Mouse (Mus musculus): Measurements from ENCODE around the gene Cdcp1. TPM values are rescaled to one million over a fixed set of nuclear protein-coding genes. Genes with fewer than 3 reads are reported as not detected.

Gene Cdcp1
- polyA plus RNA-seq, 1 experiment from 2014 or later, result 0.21 TPM

GRCm38 (mm10) chr9:123162985-123163694 lies 52.7 kb downstream of the Cdcp1 start:
- Histone ChIP-seq H3K4me2 (no peak overlapping the region), H3K4me3 (no peak overlapping the region), H3K27me3 (no peaks in the 10 kb centered on the region), H3K36me3 (no peaks in the 10 kb centered on the region), H3K9ac (no peak overlapping the region), H3K27ac (replicated peaks) (no peak overlapping the region), H3K9me3 (no peaks in the 10 kb centered on the region), H3K4me1 (replicated peaks) (no peaks in the 10 kb centered on the region)
- WGBS, result 87% methylated on average over 4 of the region's 4 CpGs
- no peak for ATAC-seq (ENCODE audit: low FRiP score, low read depth)

GRCm38 (mm10) chr9:123161792-123162191 lies 54.0 kb downstream of the Cdcp1 start:
- Histone ChIP-seq H3K9ac (no peak overlapping the region), H3K4me1 (replicated peaks) (no peaks in the 10 kb centered on the region), H3K4me3 (no peak overlapping the region), H3K4me2 (no peak overlapping the region), H3K9me3 (no peaks in the 10 kb centered on the region), H3K27me3 (no peaks in the 10 kb centered on the region), H3K36me3 (no peaks in the 10 kb centered on the region), H3K27ac (replicated peaks) (no peak overlapping the region)
- 81% methylated on average over 2 of the region's 2 CpGs for WGBS
- no peak for ATAC-seq (ENCODE audit: low FRiP score, low read depth)

GRCm38 (mm10) chr9:123159330-123159729 lies 56.5 kb downstream of the Cdcp1 start:
- H3K4me2 ChIP-seq, result no peak overlapping the region
- no peaks in the 10 kb centered on the region for H3K9me3 ChIP-seq
- no peaks in the 10 kb centered on the region for H3K27me3 ChIP-seq
- 62% methylated on average over 7 of the region's 7 CpGs for WGBS
- H3K4me3 ChIP-seq, result no peak overlapping the region
- ATAC-seq (ENCODE audit: low FRiP score, low read depth), result 0 out of 2 replicates have a peak, but pooled peaks have one; percentile 39
- H3K27ac ChIP-seq (replicated peaks), result no peak overlapping the region
- H3K4me1 ChIP-seq (replicated peaks), result no peaks in the 10 kb centered on the region
- no peak overlapping the region for H3K9ac ChIP-seq
- no peaks in the 10 kb centered on the region for H3K36me3 ChIP-seq

GRCm38 (mm10) chr9:123158125-123158836 lies 57.6 kb downstream of the Cdcp1 start:
- H3K9ac ChIP-seq, result no peak overlapping the region
- no peak overlapping the region for H3K27ac ChIP-seq (replicated peaks)
- no peaks in the 10 kb centered on the region for H3K4me1 ChIP-seq (replicated peaks)
- no peaks in the 10 kb centered on the region for H3K27me3 ChIP-seq
- H3K4me3 ChIP-seq, result no peak overlapping the region
- no peak overlapping the region for H3K4me2 ChIP-seq
- WGBS, result 66% methylated on average over 8 of the region's 8 CpGs
- H3K9me3 ChIP-seq, result no peaks in the 10 kb centered on the region
- no peaks in the 10 kb centered on the region for H3K36me3 ChIP-seq
- ATAC-seq (ENCODE audit: low FRiP score, low read depth), result peak; percentile 32; the same call in 1 of the 2 replicates

GRCm38 (mm10) chr9:123157699-123158098 lies 58.1 kb downstream of the Cdcp1 start:
- Histone ChIP-seq H3K27ac (replicated peaks) (no peak overlapping the region), H3K9me3 (no peaks in the 10 kb centered on the region), H3K4me1 (replicated peaks) (no peaks in the 10 kb centered on the region), H3K4me2 (no peak overlapping the region), H3K4me3 (no peak overlapping the region), H3K27me3 (no peaks in the 10 kb centered on the region), H3K36me3 (no peaks in the 10 kb centered on the region), H3K9ac (no peak overlapping the region)
- ATAC-seq (ENCODE audit: low FRiP score, low read depth), result no peak

GRCm38 (mm10) chr9:123156910-123157361 lies 58.9 kb downstream of the Cdcp1 start:
- WGBS, result 31% methylated on average over 30 of the region's 30 CpGs
- Histone ChIP-seq H3K4me1 (replicated peaks) (no peaks in the 10 kb centered on the region), H3K9ac (no peak overlapping the region), H3K36me3 (no peaks in the 10 kb centered on the region), H3K4me3 (no peak overlapping the region), H3K9me3 (no peaks in the 10 kb centered on the region), H3K27me3 (no peaks in the 10 kb centered on the region), H3K4me2 (peak overlapping the region; percentile 31), H3K27ac (replicated peaks) (no peak overlapping the region)
- ATAC-seq (ENCODE audit: low FRiP score, low read depth), result peak; percentile 73

GRCm38 (mm10) chr9:123153121-123153520 lies 62.7 kb downstream of the Cdcp1 start:
- Histone ChIP-seq H3K4me1 (replicated peaks) (no peaks in the 10 kb centered on the region), H3K9me3 (no peaks in the 10 kb centered on the region), H3K27ac (replicated peaks) (no peak overlapping the region), H3K4me2 (no peak overlapping the region), H3K27me3 (no peaks in the 10 kb centered on the region), H3K36me3 (no peaks in the 10 kb centered on the region), H3K4me3 (no peak overlapping the region), H3K9ac (no peak overlapping the region)
- 90% methylated on average over 2 of the region's 2 CpGs for WGBS
- no peak for ATAC-seq (ENCODE audit: low FRiP score, low read depth)

- WGBS, result 80% methylated on average over 3 of the region's 3 CpGs
- Histone ChIP-seq H3K9me3 (no peaks in the 10 kb centered on the region), H3K4me2 (no peak overlapping the region), H3K27me3 (no peaks in the 10 kb centered on the region), H3K9ac (no peak overlapping the region), H3K4me1 (replicated peaks) (no peaks in the 10 kb centered on the region), H3K4me3 (no peak overlapping the region), H3K36me3 (no peaks in the 10 kb centered on the region), H3K27ac (replicated peaks) (no peak overlapping the region)
- ATAC-seq (ENCODE audit: low FRiP score, low read depth), result no peak
These were observed 63.8 kb downstream of the Cdcp1 start for GRCm38 (mm10) chr9:123152026-123152425.

GRCm38 (mm10) chr9:123151561-123151960 lies 64.3 kb downstream of the Cdcp1 start:
- H3K27ac ChIP-seq (replicated peaks), result no peak overlapping the region
- 60% methylated on average over 1 of the region's 1 CpGs for WGBS
- H3K9me3 ChIP-seq, result no peaks in the 10 kb centered on the region
- no peaks in the 10 kb centered on the region for H3K27me3 ChIP-seq
- no peak for ATAC-seq (ENCODE audit: low FRiP score, low read depth)
- no peak overlapping the region for H3K4me2 ChIP-seq
- H3K4me1 ChIP-seq (replicated peaks), result no peaks in the 10 kb centered on the region
- H3K9ac ChIP-seq, result no peak overlapping the region
- H3K4me3 ChIP-seq, result no peak overlapping the region
- no peaks in the 10 kb centered on the region for H3K36me3 ChIP-seq

GRCm38 (mm10) chr9:123150241-123151020 lies 65.4 kb downstream of the Cdcp1 start, which contains the start of gene Clec3b:
TSS of gene Clec3b (plus strand) at chr9:123150946.
- Histone ChIP-seq H3K9ac (no peak within 1 kb of the TSS), H3K4me2 (no peak within 1 kb of the TSS), H3K36me3 (0 out of 2 replicates have a peak, but pooled peaks cover 3% of the 10 kb centered on the region), H3K9me3 (no peaks in the 10 kb centered on the region), H3K4me3 (no peak within 1 kb of the TSS), H3K27me3 (no peaks in the 10 kb centered on the region), H3K4me1 (replicated peaks) (no peaks in the 10 kb centered on the region), H3K27ac (replicated peaks) (0 out of 2 replicates have a peak within 1 kb of the TSS, but pooled peaks have one; percentile 11)
- no peak for ATAC-seq (ENCODE audit: low FRiP score, low read depth)
- 73% methylated on average over 5 of the region's 5 CpGs for WGBS

- peaks cover 14% of the 10 kb centered on the region; the same call in 1 of the 2 replicates for H3K36me3 ChIP-seq
- no peak overlapping the region for H3K4me2 ChIP-seq
- H3K4me3 ChIP-seq, result no peak overlapping the region
- H3K27me3 ChIP-seq, result no peaks in the 10 kb centered on the region
- 83% methylated on average over 5 of the region's 5 CpGs for WGBS
- H3K4me1 ChIP-seq (replicated peaks), result no peaks in the 10 kb centered on the region
- H3K9ac ChIP-seq, result no peak overlapping the region
- no peaks in the 10 kb centered on the region for H3K9me3 ChIP-seq
- no peak overlapping the region for H3K27ac ChIP-seq (replicated peaks)
- no peak for ATAC-seq (ENCODE audit: low FRiP score, low read depth)
These were observed 67.4 kb downstream of the Cdcp1 start for GRCm38 (mm10) chr9:123148430-123148829.
